Mouse (Mus musculus) stomach, embryonic 14.5 days (tissue): ENCODE measurements around the gene Cx3cr1. TPM values are rescaled to one million over a fixed set of nuclear protein-coding genes. Genes with fewer than 3 reads are reported as not detected.

Experiments used
- ATAC-seq: fragments of 200-750 bp; cut with Nextera tagmentation; 2 replicates; pipeline ENCODE4 v1.8.0; 2017; ENCODE audit warnings: low read depth, moderate TSS enrichment; ENCODE audit not compliant: insufficient number of reproducible peaks, insufficient read depth, low FRiP score
- H3K27ac ChIP-seq: fragments of 300-500 bp; sonication (generic); 2 replicates; pipeline ENCODE4 v1.5.1; 2014; ENCODE audit warnings: mild to moderate bottlenecking, low read length, moderate library complexity, mixed read lengths
- H3K27me3 ChIP-seq: fragments of 300-500 bp; sonication (generic); 2 replicates; pipeline ENCODE4 v1.6.1; 2014; ENCODE audit warnings: low read length, control low read depth, mixed read lengths; ENCODE audit not compliant: control insufficient read depth, insufficient read depth
- H3K36me3 ChIP-seq: fragments of 300-500 bp; sonication (generic); 2 replicates; pipeline ENCODE4 v1.6.1; 2014; ENCODE audit warnings: mild to moderate bottlenecking, control low read depth, low read length, moderate library complexity, mixed read lengths; ENCODE audit not compliant: control insufficient read depth, insufficient read depth
- H3K4me1 ChIP-seq: fragments of 300-500 bp; sonication (generic); 2 replicates; pipeline ENCODE4 v1.6.1; 2014; ENCODE audit warnings: low read length, control low read depth, mixed read lengths; ENCODE audit not compliant: control insufficient read depth, insufficient read depth
- H3K4me2 ChIP-seq: fragments of 300-500 bp; sonication (generic); replicated peaks from 2 replicates; pipeline ENCODE4 v1.6.1; 2014; ENCODE audit warnings: low read depth, low read length, control low read depth
- H3K4me3 ChIP-seq: fragments of 300-500 bp; sonication (generic); 2 replicates; pipeline ENCODE4 v1.5.1; 2014; ENCODE audit warnings: low read depth, low read length, control low read depth
- H3K9ac ChIP-seq: fragments of 300-500 bp; sonication (generic); replicated peaks from 2 replicates; pipeline ENCODE4 v1.6.1; 2014; ENCODE audit warnings: low read depth, mild to moderate bottlenecking, control low read depth, low read length, moderate library complexity, mixed read lengths
- H3K9me3 ChIP-seq: fragments of 300-500 bp; sonication (generic); 2 replicates; pipeline ENCODE4 v1.6.1; 2016; ENCODE audit warnings: low read depth, low read length, control low read depth; ENCODE audit not compliant: control insufficient read depth
- WGBS: fragments of 180-500 bp; shearing (Covaris S2); extraction: QIAGEN DNeasy Blood & Tissue Kit; methylation state at CpG from one replicate; pipeline ENCODE4 v1.1.7; 2014; 5-methylcytosine and 5-hydroxymethylcytosine counted together
- polyA plus RNA-seq: library from polyadenylated mRNA; unstranded; fragments of >200 nt; fragmentation: Nextera tagmentation; extraction: Ambion mirVana; gene quantifications from 2 replicates; pipeline ENCODE4 v1.2.1, GENCODE M21; 2014

Gene Cx3cr1
- polyA plus RNA-seq, 1 experiment from 2014 or later = 13.7 TPM

DNA sequence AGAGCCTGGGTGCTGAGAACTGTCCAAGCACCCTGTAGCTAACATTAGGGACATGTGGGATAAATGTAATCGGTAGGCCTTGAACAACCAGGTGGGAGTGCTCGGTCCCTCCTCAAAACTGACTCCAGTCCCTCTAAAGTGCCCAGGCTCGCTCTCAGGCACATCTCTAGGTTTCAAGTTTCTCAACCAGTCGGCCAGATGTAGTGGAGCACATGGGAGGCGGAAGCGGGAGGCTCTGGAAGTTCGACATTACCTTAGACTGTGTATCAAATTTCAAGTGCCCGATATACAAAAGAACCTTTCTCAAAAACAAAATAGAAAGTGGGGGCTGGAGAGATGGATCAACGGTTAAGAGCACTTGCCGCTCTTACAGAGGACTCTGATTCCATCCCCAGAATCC, 130.0 kb downstream of the Cx3cr1 start:
- H3K4me1 ChIP-seq = peaks cover 8% of the 10 kb centered on the region; the same call in 1 of the 2 replicates
- 49% methylated on average over 10 of the region's 10 CpGs for WGBS
- no peaks in the 10 kb centered on the region for H3K9me3 ChIP-seq
- no peaks in the 10 kb centered on the region for H3K36me3 ChIP-seq
- H3K27ac ChIP-seq = no peak overlapping the region
- no peak overlapping the region for H3K9ac ChIP-seq
- no peak overlapping the region for H3K4me3 ChIP-seq
- H3K4me2 ChIP-seq = no peak overlapping the region
- no peaks in the 10 kb centered on the region for H3K27me3 ChIP-seq
- ATAC-seq = no peak

GRCm38 (mm10) chr9:119938496-119938895, 131.2 kb downstream of the Cx3cr1 start:
- Histone ChIP-seq H3K27ac (no peak overlapping the region), H3K4me2 (no peak overlapping the region), H3K4me3 (no peak overlapping the region), H3K36me3 (no peaks in the 10 kb centered on the region), H3K27me3 (no peaks in the 10 kb centered on the region), H3K4me1 (peaks cover 8% of the 10 kb centered on the region; the same call in 1 of the 2 replicates), H3K9me3 (no peaks in the 10 kb centered on the region), H3K9ac (no peak overlapping the region)
- 85% methylated on average over 4 of the region's 4 CpGs for WGBS
- ATAC-seq = no peak

- H3K9ac ChIP-seq = peak within 1 kb of the TSS; percentile 76
- no peaks in the 10 kb centered on the region for H3K27me3 ChIP-seq
- ATAC-seq = peak; percentile 94
- peak within 1 kb of the TSS; percentile 64; the same call in 1 of the 2 replicates for H3K27ac ChIP-seq
- peaks cover 8% of the 10 kb centered on the region for H3K4me1 ChIP-seq
- peak within 1 kb of the TSS; percentile 57 for H3K4me2 ChIP-seq
- WGBS = 1% methylated on average over 40 of the region's 40 CpGs
- H3K9me3 ChIP-seq = no peaks in the 10 kb centered on the region
- H3K4me3 ChIP-seq = peak within 1 kb of the TSS; percentile 73
- no peaks in the 10 kb centered on the region for H3K36me3 ChIP-seq
These were observed 132.5 kb downstream of the Cx3cr1 start, which contains the start of the genes Gorasp1 and Ttc21a for GRCm38 (mm10) chr9:119937005-119937773. Gene Gorasp1 (minus strand): TSS chr9:119937565. Gene Ttc21a (plus strand): TSS chr9:119937606.

- WGBS = 88% methylated on average over 6 of the region's 6 CpGs
- no peak overlapping the region for H3K9ac ChIP-seq
- H3K27ac ChIP-seq = no peak overlapping the region
- ATAC-seq = no peak
- peaks cover 13% of the 10 kb centered on the region for H3K36me3 ChIP-seq
- H3K4me2 ChIP-seq = no peak overlapping the region
- H3K4me1 ChIP-seq = peaks cover 8% of the 10 kb centered on the region
- H3K27me3 ChIP-seq = no peaks in the 10 kb centered on the region
- H3K4me3 ChIP-seq = no peak overlapping the region
- H3K9me3 ChIP-seq = no peaks in the 10 kb centered on the region
These were observed 136.0 kb downstream of the Cx3cr1 start for GRCm38 (mm10) chr9:119933675-119934074.

DNA sequence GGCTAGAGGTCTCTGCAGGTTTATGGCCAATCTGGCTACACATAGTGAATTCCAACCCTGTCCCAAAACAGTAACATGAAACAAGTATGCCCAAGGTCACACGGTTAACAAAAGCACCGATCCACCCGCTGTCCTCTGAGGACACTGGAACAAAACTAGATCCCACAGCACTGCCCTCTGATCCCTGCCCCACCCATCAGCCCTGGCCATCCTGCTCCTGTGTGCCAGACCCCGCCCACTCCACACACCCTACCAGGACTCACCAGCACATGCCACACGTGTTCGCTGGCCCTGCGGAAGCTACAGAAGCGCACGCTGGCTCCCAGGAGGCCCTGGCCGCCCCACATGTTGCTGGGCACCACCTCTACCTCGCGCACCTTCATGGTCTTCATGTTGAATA, 137.3 kb downstream of the Cx3cr1 start:
- no peak overlapping the region for H3K4me2 ChIP-seq
- no peaks in the 10 kb centered on the region for H3K27me3 ChIP-seq
- no peak overlapping the region for H3K4me3 ChIP-seq
- ATAC-seq = no peak
- no peaks in the 10 kb centered on the region for H3K9me3 ChIP-seq
- peaks cover 25% of the 10 kb centered on the region for H3K36me3 ChIP-seq
- H3K4me1 ChIP-seq = peaks cover 5% of the 10 kb centered on the region
- WGBS = 83% methylated on average over 12 of the region's 12 CpGs
- no peak overlapping the region for H3K9ac ChIP-seq
- H3K27ac ChIP-seq = no peak overlapping the region

DNA sequence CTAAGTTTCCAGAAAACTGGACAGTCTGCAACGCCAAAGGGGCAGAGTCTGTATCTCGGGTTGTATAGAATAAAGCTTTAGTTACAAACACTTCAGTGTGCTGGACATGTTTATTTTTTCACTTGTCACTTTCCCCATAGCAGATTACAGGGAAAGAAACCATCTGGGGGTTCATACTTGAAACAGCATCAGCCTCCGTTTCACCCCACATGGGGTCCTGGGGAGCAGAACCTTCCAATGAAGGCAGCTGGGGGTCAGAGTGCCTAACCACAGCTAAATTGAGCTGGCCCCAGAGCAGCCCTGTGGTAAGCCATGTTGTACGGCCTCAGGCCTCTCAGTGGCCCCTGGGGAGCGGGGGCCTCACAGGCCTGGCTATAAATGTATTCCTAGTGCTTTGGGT, 143.2 kb downstream of the Cx3cr1 start:
- Histone ChIP-seq H3K9ac (no peak overlapping the region), H3K9me3 (no peaks in the 10 kb centered on the region), H3K27me3 (no peaks in the 10 kb centered on the region), H3K4me3 (no peak overlapping the region), H3K4me1 (0 out of 2 replicates have a peak, but pooled peaks cover 9% of the 10 kb centered on the region), H3K27ac (peak overlapping the region; percentile 71; the same call in 1 of the 2 replicates), H3K4me2 (no peak overlapping the region), H3K36me3 (peaks cover 69% of the 10 kb centered on the region)
- WGBS = 61% methylated on average over 5 of the region's 5 CpGs
- ATAC-seq = no peak

GRCm38 (mm10) chr9:119925729-119926128, 143.9 kb downstream of the Cx3cr1 start:
- WGBS = 55% methylated on average over 8 of the region's 8 CpGs
- 0 out of 2 replicates have a peak, but pooled peaks cover 9% of the 10 kb centered on the region for H3K4me1 ChIP-seq
- H3K9me3 ChIP-seq = no peaks in the 10 kb centered on the region
- H3K27ac ChIP-seq = peak overlapping the region; percentile 18; the same call in 1 of the 2 replicates
- H3K9ac ChIP-seq = no peak overlapping the region
- no peak overlapping the region for H3K4me3 ChIP-seq
- no peak overlapping the region for H3K4me2 ChIP-seq
- H3K27me3 ChIP-seq = no peaks in the 10 kb centered on the region
- H3K36me3 ChIP-seq = peaks cover 75% of the 10 kb centered on the region
- ATAC-seq = no peak

GRCm38 (mm10) chr9:119925120-119925657, 144.5 kb downstream of the Cx3cr1 start:
- H3K27me3 ChIP-seq = no peaks in the 10 kb centered on the region
- 0 out of 2 replicates have a peak, but pooled peaks cover 9% of the 10 kb centered on the region for H3K4me1 ChIP-seq
- WGBS = 84% methylated on average over 16 of the region's 16 CpGs
- no peak overlapping the region for H3K4me3 ChIP-seq
- no peak overlapping the region for H3K4me2 ChIP-seq
- peak overlapping the region; percentile 18; the same call in 1 of the 2 replicates for H3K27ac ChIP-seq
- H3K9me3 ChIP-seq = no peaks in the 10 kb centered on the region
- no peak for ATAC-seq
- peaks cover 78% of the 10 kb centered on the region for H3K36me3 ChIP-seq
- H3K9ac ChIP-seq = no peak overlapping the region
